Mouse (Mus musculus) thymus, adult 18-20 months (tissue): ENCODE data around the gene Noc3l.

Experiments
- DNase-seq, 2 experiments: peaks; one replicate each; pipeline ENCODE4 v3.0.0; 2022; ENCODE audit warnings: mixed read lengths in 2 of 2

Noc3l gene

DNA sequence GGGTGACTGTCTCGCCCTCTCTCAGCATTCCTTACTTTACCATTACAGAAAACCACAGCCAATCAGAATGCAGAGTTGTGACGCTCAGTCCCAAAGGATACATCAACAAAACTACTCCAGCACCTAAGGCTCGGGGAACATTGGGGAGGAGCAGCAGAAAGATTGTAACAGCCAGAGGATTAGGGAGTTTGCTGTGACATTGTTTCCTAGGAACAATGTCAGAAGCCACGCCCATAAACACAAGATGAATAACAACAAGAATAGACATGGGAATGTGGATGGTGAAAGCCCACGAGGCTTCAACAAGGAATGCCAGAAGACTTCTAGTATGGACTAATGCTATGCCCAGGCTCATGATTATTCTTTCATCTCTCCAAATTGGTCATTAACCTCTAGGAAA is 61.0 kb downstream of the Noc3l start:
- DNase-seq, result no peak

DNA sequence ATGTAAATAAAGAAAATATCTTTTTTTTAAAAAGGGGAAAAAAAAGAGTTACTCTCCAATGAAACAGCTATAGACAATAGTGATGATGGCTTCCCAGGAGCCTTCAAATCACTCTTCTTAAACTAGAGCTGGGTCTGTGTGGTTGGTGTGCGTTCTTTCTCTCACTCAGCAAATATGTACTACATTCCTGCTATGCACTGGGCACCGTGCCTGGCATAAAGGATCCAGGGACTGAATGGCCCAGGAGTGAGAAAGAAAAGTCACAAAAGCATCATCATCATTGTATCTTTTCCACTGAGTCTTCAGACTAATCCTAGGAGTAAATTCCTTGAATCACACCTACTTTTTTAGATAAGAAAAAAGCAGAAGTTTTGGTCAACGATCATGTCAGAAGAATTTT is 61.9 kb downstream of the Noc3l start:
- DNase-seq, result no peak

DNA sequence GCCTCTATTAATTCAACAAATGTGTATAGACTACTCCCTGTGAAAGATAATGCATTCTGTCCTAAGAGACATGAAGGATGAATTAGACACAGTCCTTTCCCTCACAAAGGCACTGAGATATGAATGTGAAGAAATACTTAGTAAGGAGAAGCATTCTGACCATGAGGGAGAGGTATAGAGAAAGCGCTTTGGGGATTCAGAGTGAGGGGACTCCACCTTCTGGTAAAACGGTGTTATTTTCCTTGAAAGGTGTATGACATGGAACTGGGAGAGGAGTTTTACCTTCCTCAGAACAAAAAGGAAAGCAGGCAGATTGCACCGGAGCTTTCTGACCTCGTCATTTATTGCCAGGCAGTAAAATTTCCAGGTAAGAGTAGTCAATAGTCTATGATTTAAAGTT is 68.8 kb downstream of the Noc3l start:
- DNase-seq, result no peak

DNA sequence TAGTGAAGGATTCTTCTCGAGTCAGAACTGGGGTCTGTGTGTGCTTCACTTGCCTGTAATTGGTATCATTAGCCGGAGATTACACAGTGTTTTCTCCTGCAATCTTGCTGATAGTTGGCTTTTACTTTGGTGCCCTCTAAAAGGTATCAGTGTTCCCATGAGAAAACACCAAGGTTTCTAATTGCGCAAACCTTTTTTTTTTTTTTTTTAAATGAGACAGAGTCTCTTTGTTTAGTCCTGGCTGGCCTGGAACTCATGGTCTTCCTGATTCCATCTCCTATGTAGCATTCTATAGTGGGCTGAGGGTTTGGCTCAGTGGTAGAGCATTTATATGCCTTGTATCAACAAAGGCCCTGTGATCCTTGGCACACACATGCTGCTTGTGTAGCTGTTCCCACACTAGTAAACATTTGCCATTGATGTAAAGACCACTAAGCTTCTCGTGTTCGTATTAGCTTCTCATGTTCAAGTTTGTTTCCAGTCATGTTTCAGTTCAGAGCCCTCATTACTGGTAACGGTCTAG is 72.5 kb downstream of the Noc3l start:
- no peak for DNase-seq

DNA sequence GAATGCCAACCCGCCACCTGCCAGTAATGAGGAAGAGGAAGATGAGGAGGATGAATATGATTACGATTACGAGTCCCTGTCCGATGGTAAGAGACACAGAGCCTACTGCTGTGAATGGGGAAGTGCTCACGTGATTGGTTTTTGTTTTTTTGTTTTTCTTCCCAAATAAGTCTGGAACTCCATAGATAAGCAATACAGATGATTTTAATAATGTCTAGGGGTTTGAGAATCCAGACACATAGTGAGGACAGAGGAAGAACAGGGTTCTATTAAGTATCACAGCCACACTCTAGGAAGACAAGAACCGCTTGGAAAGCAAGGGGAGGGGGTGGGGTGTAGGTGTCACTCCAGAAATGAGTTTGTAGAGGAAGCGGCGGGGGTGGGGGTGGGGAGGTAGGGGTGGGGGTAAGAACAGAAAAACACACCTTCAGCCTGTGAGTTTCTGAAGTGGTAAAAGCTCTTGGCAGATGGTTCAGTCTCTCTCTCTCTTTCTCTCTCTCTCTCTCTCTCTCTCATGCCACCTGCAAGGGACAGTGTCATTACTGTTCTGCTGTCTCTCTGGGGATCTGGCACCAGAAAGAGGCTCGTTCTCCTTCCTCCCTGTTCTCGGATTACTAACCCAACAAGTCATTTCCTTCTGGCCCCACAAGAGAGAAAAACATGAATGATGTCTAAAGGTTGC is 73.1 kb downstream of the Noc3l start:
- no peak for DNase-seq

DNA sequence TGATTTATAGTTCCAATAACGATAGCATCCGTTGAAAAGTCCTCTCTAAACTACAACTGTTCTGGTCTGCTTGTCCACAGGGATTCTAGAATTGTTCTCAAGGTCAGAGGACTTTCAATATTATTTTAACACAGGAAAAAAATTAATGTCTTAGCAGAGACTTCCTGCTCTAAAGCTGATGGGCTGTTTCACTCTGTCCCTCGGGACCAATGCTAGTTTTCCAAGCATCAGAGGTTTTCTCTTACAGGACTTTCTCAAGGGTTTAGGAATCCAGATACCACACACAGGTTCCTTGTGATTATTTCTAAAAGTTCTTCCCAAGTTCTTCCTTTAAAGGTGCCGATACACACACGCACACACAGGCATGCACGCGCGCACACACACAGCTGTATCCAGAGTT is 74.5 kb downstream of the Noc3l start:
- DNase-seq, result no peak
